Comparison of ENCODE assay signal across 8 mouse cellular contexts in genomic region chr10:85101841-85102240, GRCm38 (mm10). TPM values are rescaled to one million over a fixed set of nuclear protein-coding genes. Genes with fewer than 3 reads are reported as not detected.
DNase-seq lines count a peak whose midpoint lies in the region; ATAC-seq and TF ChIP-seq lines count a peak whose summit lies in the region.

No protein-coding gene starts in this region.

- H3K27me3 ChIP-seq in heart, embryonic 11.5 days (ENCODE audit: control insufficient read depth, insufficient read depth, low read length): no peaks in the 10 kb centered on the region
- no peaks in the 10 kb centered on the region; the same call in 1 of the 2 replicates for H3K27me3 ChIP-seq in G1E (ENCODE audit: insufficient read depth, low read length)
- H3K27me3 ChIP-seq in embryonic facial prominence, embryonic 12.5 days: no peaks in the 10 kb centered on the region
- H3K27me3 ChIP-seq in hindbrain, embryonic 14.5 days (ENCODE audit: control insufficient read depth, insufficient read depth, low read length): no peaks in the 10 kb centered on the region
- H3K27me3 ChIP-seq in liver, embryonic 14.5 days (ENCODE audit: control insufficient read depth, insufficient read depth, low read length): no peaks in the 10 kb centered on the region
- H3K27me3 ChIP-seq in neural tube, embryonic 14.5 days (ENCODE audit: control insufficient read depth, insufficient read depth, low read length): no peaks in the 10 kb centered on the region

- peak overlapping the region; percentile 88 for H3K27ac ChIP-seq in heart, embryonic 11.5 days (ENCODE audit: low read depth, low read length)
- peak overlapping the region; percentile 80 for H3K27ac ChIP-seq in embryonic facial prominence, embryonic 12.5 days
- peak overlapping the region; percentile 91 for H3K27ac ChIP-seq in hindbrain, embryonic 14.5 days
- H3K27ac ChIP-seq in liver, embryonic 14.5 days: peak overlapping the region; percentile 74
- peak overlapping the region; percentile 88 for H3K27ac ChIP-seq in neural tube, embryonic 14.5 days (ENCODE audit: low read depth, low read length)

- peak overlapping the region; percentile 83 for H3K9ac ChIP-seq in heart, embryonic 11.5 days (ENCODE audit: low read depth, low read length)
- peak overlapping the region; percentile 79 for H3K9ac ChIP-seq in embryonic facial prominence, embryonic 12.5 days
- H3K9ac ChIP-seq in hindbrain, embryonic 14.5 days: peak overlapping the region; percentile 83
- peak overlapping the region; percentile 94 for H3K9ac ChIP-seq in liver, embryonic 14.5 days (replicated peaks)
- peak overlapping the region; percentile 82 for H3K9ac ChIP-seq in neural tube, embryonic 14.5 days (replicated peaks; ENCODE audit: low read depth, low read length)

- WGBS in heart, embryonic 11.5 days (ENCODE audit: insufficient replicate concordance): 0% methylated on average over 10 of the region's 10 CpGs
- under 1% methylated on average over 10 of the region's 10 CpGs for WGBS in embryonic facial prominence, embryonic 12.5 days
- WGBS in hindbrain, embryonic 14.5 days: under 1% methylated on average over 10 of the region's 10 CpGs
- WGBS in liver, embryonic 14.5 days (ENCODE audit: insufficient replicate concordance): 1% methylated on average over 10 of the region's 10 CpGs
- WGBS in neural tube, embryonic 14.5 days: 1% methylated on average over 10 of the region's 10 CpGs

- H3K4me3 ChIP-seq in heart, embryonic 11.5 days (ENCODE audit: low read depth, low read length): peak overlapping the region; percentile 67
- peak overlapping the region; percentile 88 for H3K4me3 ChIP-seq in G1E (ENCODE audit: low read depth, low read length)
- peak overlapping the region; percentile 73 for H3K4me3 ChIP-seq in embryonic facial prominence, embryonic 12.5 days
- peak overlapping the region; percentile 95 for H3K4me3 ChIP-seq in hindbrain, embryonic 14.5 days (replicated peaks; ENCODE audit: low read length)
- H3K4me3 ChIP-seq in liver, embryonic 14.5 days (ENCODE audit: insufficient read depth in 1 of 2, low read depth in 2 of 2, low read length in 2 of 2): peak overlapping the region; percentile 76 to 95
- peak overlapping the region; percentile 94 for H3K4me3 ChIP-seq in neural tube, embryonic 14.5 days (ENCODE audit: low read depth, low read length)

- peak overlapping the region; percentile 70 for H3K4me2 ChIP-seq in heart, embryonic 11.5 days
- H3K4me2 ChIP-seq in embryonic facial prominence, embryonic 12.5 days (replicated peaks): peak overlapping the region; percentile 83
- H3K4me2 ChIP-seq in hindbrain, embryonic 14.5 days (replicated peaks): peak overlapping the region; percentile 95
- H3K4me2 ChIP-seq in liver, embryonic 14.5 days (ENCODE audit: low read depth): peak overlapping the region; percentile 80
- peak overlapping the region; percentile 85 for H3K4me2 ChIP-seq in neural tube, embryonic 14.5 days (ENCODE audit: low read depth, low read length)

- TF ChIP-seq EP300 in liver, embryonic 14.5 days (IDR thresholded peaks at IDR 0.05; ENCODE audit: low read depth): no peak

- no peak for TF ChIP-seq CTCF in G1E (IDR thresholded peaks at IDR 0.05; ENCODE audit: low read depth, low read length)
- TF ChIP-seq CTCF in liver, embryonic 14.5 days (IDR thresholded peaks at IDR 0.05; ENCODE audit: low read depth): no peak

- DNase-seq in heart, adult 18-20 months: no peak
- peak; percentile 4 for DNase-seq in G1E (ENCODE audit: low spot score)
- DNase-seq in hindbrain, embryonic 14.5 days (ENCODE audit: low spot score): peak; percentile 43
- peak in 2 of 3 experiments; percentile 20 to 26 for DNase-seq in liver, embryonic 14.5 days (ENCODE audit: low read depth in 3 of 3, low spot score in 3 of 3)
- no peak for DNase-seq in layer of hippocampus, adult 11-12 months (ENCODE audit: low spot score)

- H3K9me3 ChIP-seq in heart, embryonic 11.5 days (replicated peaks; ENCODE audit: control insufficient read depth, low read length): no peaks in the 10 kb centered on the region
- H3K9me3 ChIP-seq in G1E (replicated peaks): no peaks in the 10 kb centered on the region
- no peaks in the 10 kb centered on the region for H3K9me3 ChIP-seq in embryonic facial prominence, embryonic 12.5 days
- no peaks in the 10 kb centered on the region for H3K9me3 ChIP-seq in hindbrain, embryonic 14.5 days (ENCODE audit: control insufficient read depth, low read length)
- no peaks in the 10 kb centered on the region for H3K9me3 ChIP-seq in liver, embryonic 14.5 days (ENCODE audit: control insufficient read depth, low read length)
- no peaks in the 10 kb centered on the region for H3K9me3 ChIP-seq in neural tube, embryonic 14.5 days (ENCODE audit: control insufficient read depth, low read length)

- H3K4me1 ChIP-seq in heart, embryonic 11.5 days (ENCODE audit: control insufficient read depth, insufficient read depth, low read length): no peaks in the 10 kb centered on the region; the same call in 1 of the 2 replicates
- peaks cover 24% of the 10 kb centered on the region for H3K4me1 ChIP-seq in G1E (ENCODE audit: insufficient read depth, low read depth, low read length)
- H3K4me1 ChIP-seq in embryonic facial prominence, embryonic 12.5 days: peaks cover 17% of the 10 kb centered on the region
- peaks cover 18% of the 10 kb centered on the region; the same call in 1 of the 2 replicates for H3K4me1 ChIP-seq in hindbrain, embryonic 14.5 days (replicated peaks; ENCODE audit: control insufficient read depth, insufficient read depth, low read length)
- peaks cover 5 to 8% of the 10 kb centered on the region in 2 experiments for H3K4me1 ChIP-seq in liver, embryonic 14.5 days (replicated peaks; ENCODE audit: control insufficient read depth in 2 of 2, insufficient read depth in 2 of 2, low read length in 1 of 2)
- H3K4me1 ChIP-seq in neural tube, embryonic 14.5 days (ENCODE audit: control insufficient read depth, insufficient read depth, low read length): peaks cover 13% of the 10 kb centered on the region

- ATAC-seq in heart, embryonic 11.5 days (replicated peaks; ENCODE audit: insufficient number of reproducible peaks, low FRiP score, low TSS enrichment): peak; percentile 13; the same call in 1 of the 2 replicates
- ATAC-seq in G1E (ENCODE audit: extremely low read depth, insufficient number of reproducible peaks, low FRiP score, poor library complexity, severe bottlenecking): peak; percentile 25
- ATAC-seq in embryonic facial prominence, embryonic 12.5 days (ENCODE audit: insufficient number of reproducible peaks, insufficient read depth, low FRiP score, low TSS enrichment): peak; percentile 25; the same call in 1 of the 2 replicates
- ATAC-seq in hindbrain, embryonic 14.5 days (ENCODE audit: low FRiP score): peak; percentile 39
- peak; percentile 24; the same call in 1 of the 2 replicates for ATAC-seq in liver, embryonic 14.5 days (ENCODE audit: insufficient read depth)
- ATAC-seq in neural tube, embryonic 14.5 days (ENCODE audit: low read depth): peak; percentile 45

- H3K36me3 ChIP-seq in heart, embryonic 11.5 days (ENCODE audit: control insufficient read depth, insufficient read depth, low read length): no peaks in the 10 kb centered on the region
- peaks cover 4% of the 10 kb centered on the region for H3K36me3 ChIP-seq in G1E (replicated peaks)
- H3K36me3 ChIP-seq in embryonic facial prominence, embryonic 12.5 days: no peaks in the 10 kb centered on the region
- no peaks in the 10 kb centered on the region for H3K36me3 ChIP-seq in hindbrain, embryonic 14.5 days (replicated peaks; ENCODE audit: control insufficient read depth, insufficient read depth)
- no peaks in the 10 kb centered on the region for H3K36me3 ChIP-seq in liver, embryonic 14.5 days (replicated peaks; ENCODE audit: control insufficient read depth, insufficient read depth, low read depth)
- H3K36me3 ChIP-seq in neural tube, embryonic 14.5 days (ENCODE audit: control insufficient read depth, insufficient read depth, low read length): no peaks in the 10 kb centered on the region

RNA-seq across cellular contexts. Expression of gene Fhl4, which starts 0.5 kb away (rescaled TPM):
- polyA plus RNA-seq in heart, embryonic 11.5 days (2014; fragmentation: Nextera tagmentation; extraction: Ambion mirVana): 1.4 TPM in 2 replicates
- total RNA-seq in heart, adult 18-20 months (2021): under 1 TPM; 0.31 to 0.50 TPM
- total RNA-seq in G1E (2014; fragmentation: Nextera tagmentation) (1.5 and 1.7 TPM in 2 replicates), G1E (2017) (1.6 and 2.0 TPM in 2 replicates)
- 0.04 TPM in 1 of 2 replicates, not detected in the other for polyA plus RNA-seq in G1E (2012)
- polyA plus RNA-seq in embryonic facial prominence, embryonic 12.5 days (2016; fragmentation: Nextera tagmentation; extraction: Ambion mirVana): 0.88 and 1.6 TPM in 2 replicates
- polyA plus RNA-seq in hindbrain, embryonic 14.5 days (2014; fragmentation: Nextera tagmentation; extraction: Ambion mirVana): 2.1 and 2.3 TPM in 2 replicates
- 0.15 and 0.16 TPM in 2 replicates for polyA plus RNA-seq in liver, embryonic 14.5 days (2012; rRNA removed)
- 0.34 and 0.43 TPM in 2 replicates for polyA plus RNA-seq in liver, embryonic 14.5 days (2014; fragmentation: Nextera tagmentation; extraction: Ambion mirVana)
- 2.8 and 3.0 TPM in 2 replicates for polyA plus RNA-seq in neural tube, embryonic 14.5 days (2014; fragmentation: Nextera tagmentation; extraction: Ambion mirVana)

RNA-seq across cellular contexts. Expression of gene Tmem263, which starts 0.6 kb away (rescaled TPM):
- polyA plus RNA-seq in heart, embryonic 11.5 days (2014; fragmentation: Nextera tagmentation; extraction: Ambion mirVana): 57.3 and 62.2 TPM in 2 replicates
- total RNA-seq in heart, adult 18-20 months (2021): 10 to 100 TPM; 14.7 to 15.6 TPM
- total RNA-seq in G1E (2014; fragmentation: Nextera tagmentation) (40.1 and 41.1 TPM in 2 replicates), G1E (2017) (30.0 and 32.1 TPM in 2 replicates)
- 25.2 and 28.5 TPM in 2 replicates for polyA plus RNA-seq in G1E (2012)
- polyA plus RNA-seq in embryonic facial prominence, embryonic 12.5 days (2016; fragmentation: Nextera tagmentation; extraction: Ambion mirVana): 103 and 109 TPM in 2 replicates
- 45.2 and 51.7 TPM in 2 replicates for polyA plus RNA-seq in hindbrain, embryonic 14.5 days (2014; fragmentation: Nextera tagmentation; extraction: Ambion mirVana)
- polyA plus RNA-seq in liver, embryonic 14.5 days (2012; rRNA removed): 2.3 and 3.7 TPM in 2 replicates
- polyA plus RNA-seq in liver, embryonic 14.5 days (2014; fragmentation: Nextera tagmentation; extraction: Ambion mirVana): 10.9 and 11.1 TPM in 2 replicates
- 55.4 and 61.4 TPM in 2 replicates for polyA plus RNA-seq in neural tube, embryonic 14.5 days (2014; fragmentation: Nextera tagmentation; extraction: Ambion mirVana)

RNA-seq across cellular contexts. Expression of gene Mterf2, which starts 26.0 kb away (rescaled TPM):
- polyA plus RNA-seq in heart, embryonic 11.5 days (2014; fragmentation: Nextera tagmentation; extraction: Ambion mirVana): 15.1 and 17.0 TPM in 2 replicates
- 10 to 100 TPM; 23.9 to 24.5 TPM for total RNA-seq in heart, adult 18-20 months (2021)
- total RNA-seq in G1E (2014; fragmentation: Nextera tagmentation): 13.8 and 15.4 TPM in 2 replicates
- 28.3 and 35.3 TPM in 2 replicates for total RNA-seq in G1E (2017)
- 0.54 and 0.59 TPM in 2 replicates for polyA plus RNA-seq in G1E (2012)
- polyA plus RNA-seq in embryonic facial prominence, embryonic 12.5 days (2016; fragmentation: Nextera tagmentation; extraction: Ambion mirVana): 26.3 and 28.9 TPM in 2 replicates
- polyA plus RNA-seq in hindbrain, embryonic 14.5 days (2014; fragmentation: Nextera tagmentation; extraction: Ambion mirVana): 28.0 and 32.7 TPM in 2 replicates
- 2.5 and 4.4 TPM in 2 replicates for polyA plus RNA-seq in liver, embryonic 14.5 days (2012; rRNA removed)
- polyA plus RNA-seq in liver, embryonic 14.5 days (2014; fragmentation: Nextera tagmentation; extraction: Ambion mirVana): 5.2 and 6.4 TPM in 2 replicates
- 33.1 and 35.4 TPM in 2 replicates for polyA plus RNA-seq in neural tube, embryonic 14.5 days (2014; fragmentation: Nextera tagmentation; extraction: Ambion mirVana)

Comparison
In these comparisons a context has a peak if more than half of its experiments do, and no peak if none do; other contexts are left out.
1. DNase-seq: peak in G1E (single experiment), hindbrain, embryonic 14.5 days (single experiment) and liver, embryonic 14.5 days (2 of 3); none in heart, adult 18-20 months (0 of 2) and layer of hippocampus, adult 11-12 months (single experiment).
2. Peak in every context shown above with its lines, with median percentiles within 50 percentile points of each other: ATAC-seq, H3K27ac ChIP-seq, H3K4me2 ChIP-seq, H3K4me3 ChIP-seq and H3K9ac ChIP-seq.